Mouse (Mus musculus): Measurements from ENCODE around the gene Fbrs. TPM values are rescaled to one million over a fixed set of nuclear protein-coding genes. Genes with fewer than 3 reads are reported as not detected.

Fbrs gene
- polyA plus RNA-seq, 1 experiment from 2014 or later: 13.9 TPM

GRCm38 (mm10) chr7:127511808-127512230 lies 32.8 kb downstream of the Fbrs start, which contains the start of gene Srcap:
Gene Srcap (plus strand): TSS chr7:127511983.
- no peaks in the 10 kb centered on the region for H3K9me3 ChIP-seq
- WGBS: under 1% methylated on average over 37 of the region's 37 CpGs
- peak within 1 kb of the TSS; percentile 56 for H3K4me2 ChIP-seq
- H3K27me3 ChIP-seq: no peaks in the 10 kb centered on the region
- peak within 1 kb of the TSS; percentile 93 for H3K4me3 ChIP-seq
- H3K4me1 ChIP-seq (replicated peaks): peaks cover 23% of the 10 kb centered on the region
- H3K27ac ChIP-seq (replicated peaks): peak within 1 kb of the TSS; percentile 99
- peak within 1 kb of the TSS; percentile 91 for H3K9ac ChIP-seq
- H3K36me3 ChIP-seq: peaks cover 19% of the 10 kb centered on the region
- ATAC-seq (ENCODE audit: low FRiP score, low read depth): peak; percentile 98

- Histone ChIP-seq H3K4me3 (peak overlapping the region; percentile 93), H3K9ac (peak overlapping the region; percentile 91), H3K4me1 (replicated peaks) (peaks cover 23% of the 10 kb centered on the region), H3K36me3 (peaks cover 25% of the 10 kb centered on the region), H3K4me2 (peak overlapping the region; percentile 56), H3K27me3 (no peaks in the 10 kb centered on the region), H3K27ac (replicated peaks) (peak overlapping the region; percentile 99), H3K9me3 (no peaks in the 10 kb centered on the region)
- WGBS: 0% methylated on average over 64 of the region's 93 CpGs
- ATAC-seq (ENCODE audit: low FRiP score, low read depth): peak; percentile 91
Observed at GRCm38 (mm10) chr7:127512231-127513015, 33.4 kb downstream of the Fbrs start.

- H3K4me2 ChIP-seq: peak overlapping the region; percentile 56
- H3K9me3 ChIP-seq: no peaks in the 10 kb centered on the region
- ATAC-seq (ENCODE audit: low FRiP score, low read depth): no peak
- no peaks in the 10 kb centered on the region for H3K27me3 ChIP-seq
- peak overlapping the region; percentile 93 for H3K4me3 ChIP-seq
- peaks cover 23% of the 10 kb centered on the region for H3K4me1 ChIP-seq (replicated peaks)
- WGBS: 43% methylated on average over 8 of the region's 8 CpGs
- peak overlapping the region; percentile 91; the same call in 1 of the 2 replicates for H3K9ac ChIP-seq
- H3K27ac ChIP-seq (replicated peaks): peak overlapping the region; percentile 99
- peaks cover 31% of the 10 kb centered on the region for H3K36me3 ChIP-seq
Observed at GRCm38 (mm10) chr7:127513016-127513390, 34.0 kb downstream of the Fbrs start.

- WGBS: 89% methylated on average over 3 of the region's 3 CpGs
- Histone ChIP-seq H3K27me3 (no peaks in the 10 kb centered on the region), H3K4me2 (peak overlapping the region; percentile 56), H3K9ac (no peak overlapping the region), H3K4me1 (replicated peaks) (peaks cover 23% of the 10 kb centered on the region), H3K36me3 (peaks cover 37% of the 10 kb centered on the region), H3K27ac (replicated peaks) (no peak overlapping the region), H3K9me3 (no peaks in the 10 kb centered on the region), H3K4me3 (peak overlapping the region; percentile 93)
- no peak for ATAC-seq (ENCODE audit: low FRiP score, low read depth)
Observed at GRCm38 (mm10) chr7:127513781-127514180, 34.8 kb downstream of the Fbrs start.

GRCm38 (mm10) chr7:127515846-127516245 lies 36.8 kb downstream of the Fbrs start:
- H3K9ac ChIP-seq: no peak overlapping the region
- H3K4me2 ChIP-seq: no peak overlapping the region
- WGBS: 93% methylated on average over 7 of the region's 7 CpGs
- H3K4me1 ChIP-seq (replicated peaks): peaks cover 21% of the 10 kb centered on the region
- H3K36me3 ChIP-seq: peaks cover 53% of the 10 kb centered on the region
- no peaks in the 10 kb centered on the region for H3K9me3 ChIP-seq
- ATAC-seq (ENCODE audit: low FRiP score, low read depth): no peak
- H3K27me3 ChIP-seq: no peaks in the 10 kb centered on the region
- H3K4me3 ChIP-seq: no peak overlapping the region
- H3K27ac ChIP-seq (replicated peaks): no peak overlapping the region

- Histone ChIP-seq H3K36me3 (peaks cover 58% of the 10 kb centered on the region), H3K27ac (replicated peaks) (no peak overlapping the region), H3K4me2 (no peak overlapping the region), H3K9ac (no peak overlapping the region), H3K9me3 (no peaks in the 10 kb centered on the region), H3K4me1 (replicated peaks) (peaks cover 16% of the 10 kb centered on the region), H3K4me3 (no peak overlapping the region), H3K27me3 (no peaks in the 10 kb centered on the region)
- 92% methylated on average over 7 of the region's 7 CpGs for WGBS
- ATAC-seq (ENCODE audit: low FRiP score, low read depth): no peak
Observed at GRCm38 (mm10) chr7:127516344-127516743, 37.3 kb downstream of the Fbrs start.

- no peak for ATAC-seq (ENCODE audit: low FRiP score, low read depth)
- Histone ChIP-seq H3K27me3 (no peaks in the 10 kb centered on the region), H3K9me3 (no peaks in the 10 kb centered on the region), H3K36me3 (peaks cover 86% of the 10 kb centered on the region), H3K4me1 (replicated peaks) (peaks cover under 1% of the 10 kb centered on the region; the same call in 1 of the 2 replicates), H3K4me2 (no peak within 1 kb of the TSS), H3K9ac (no peak within 1 kb of the TSS), H3K27ac (replicated peaks) (no peak within 1 kb of the TSS), H3K4me3 (no peak within 1 kb of the TSS)
- 95% methylated on average over 3 of the region's 3 CpGs for WGBS
Observed at GRCm38 (mm10) chr7:127519284-127519683, 40.3 kb downstream of the Fbrs start, which contains the start of gene Gm42715. Gene Gm42715 (plus strand): TSS chr7:127519584.

Small RNA genes lying within 50 kb of the gene (microRNA-seq; reads per million reads assigned to microRNA genes)
- gene Gm47278 (not detected), gene Mir7060 (not detected)

Other genes with a start within 250 kb of the Fbrs start
- gene Zfp553, start 246.1 kb upstream of the Fbrs start, polyA plus RNA-seq (2015; fragmentation: Nextera tagmentation; extraction: Ambion mirVana): 51.9 and 56.2 TPM in 2 replicates
- 18.4 and 19.3 TPM in 2 replicates for gene Sept1, start 246.1 kb upstream of the Fbrs start, polyA plus RNA-seq (2015; fragmentation: Nextera tagmentation; extraction: Ambion mirVana)
- gene Zfp771, start 234.9 kb upstream of the Fbrs start, polyA plus RNA-seq (2015; fragmentation: Nextera tagmentation; extraction: Ambion mirVana): 72.0 and 80.9 TPM in 2 replicates
- 122 TPM in 2 replicates for gene Dctpp1, start 218.5 kb upstream of the Fbrs start, polyA plus RNA-seq (2015; fragmentation: Nextera tagmentation; extraction: Ambion mirVana)
- 61.5 and 63.7 TPM in 2 replicates for gene Sephs2, start 205.1 kb upstream of the Fbrs start, polyA plus RNA-seq (2015; fragmentation: Nextera tagmentation; extraction: Ambion mirVana)
- 0.17 and 0.39 TPM in 2 replicates for gene Itgal, start 182.9 kb upstream of the Fbrs start, polyA plus RNA-seq (2015; fragmentation: Nextera tagmentation; extraction: Ambion mirVana)
- gene Zfp768, start 133.6 kb upstream of the Fbrs start, polyA plus RNA-seq (2015; fragmentation: Nextera tagmentation; extraction: Ambion mirVana): 17.7 and 20.4 TPM in 2 replicates
- 8.4 and 8.8 TPM in 2 replicates for gene Zfp747, start 103.1 kb upstream of the Fbrs start, polyA plus RNA-seq (2015; fragmentation: Nextera tagmentation; extraction: Ambion mirVana)
- gene 9130019O22Rik, start 92.0 kb upstream of the Fbrs start, polyA plus RNA-seq (2015; fragmentation: Nextera tagmentation; extraction: Ambion mirVana): 3.9 and 5.1 TPM in 2 replicates
- gene E430018J23Rik, start 85.6 kb upstream of the Fbrs start, polyA plus RNA-seq (2015; fragmentation: Nextera tagmentation; extraction: Ambion mirVana): 5.6 and 6.4 TPM in 2 replicates
- 4.8 and 4.9 TPM in 2 replicates for gene Zfp764, start 72.4 kb upstream of the Fbrs start, polyA plus RNA-seq (2015; fragmentation: Nextera tagmentation; extraction: Ambion mirVana)
- 26.8 and 28.0 TPM in 2 replicates for gene Zfp688, start 57.1 kb upstream of the Fbrs start, polyA plus RNA-seq (2015; fragmentation: Nextera tagmentation; extraction: Ambion mirVana)
- 14.7 and 15.8 TPM in 2 replicates for gene Zfp689, start 30.0 kb upstream of the Fbrs start, polyA plus RNA-seq (2015; fragmentation: Nextera tagmentation; extraction: Ambion mirVana)
- 36.9 and 42.8 TPM in 2 replicates for gene Prr14, start 19.6 kb upstream of the Fbrs start, polyA plus RNA-seq (2015; fragmentation: Nextera tagmentation; extraction: Ambion mirVana)
- gene Srcap, start 32.8 kb downstream of the Fbrs start, polyA plus RNA-seq (2015; fragmentation: Nextera tagmentation; extraction: Ambion mirVana): 57.2 and 57.4 TPM in 2 replicates
- 14.7 and 15.6 TPM in 2 replicates for gene Gm42715, start 40.4 kb downstream of the Fbrs start, polyA plus RNA-seq (2015; fragmentation: Nextera tagmentation; extraction: Ambion mirVana)
- 7.6 and 10.3 TPM in 2 replicates for gene Tmem265, start 82.2 kb downstream of the Fbrs start, polyA plus RNA-seq (2015; fragmentation: Nextera tagmentation; extraction: Ambion mirVana)
- gene Phkg2, start 94.1 kb downstream of the Fbrs start, polyA plus RNA-seq (2015; fragmentation: Nextera tagmentation; extraction: Ambion mirVana): 59.3 and 59.4 TPM in 2 replicates
- gene Ccdc189, start 109.4 kb downstream of the Fbrs start, polyA plus RNA-seq (2015; fragmentation: Nextera tagmentation; extraction: Ambion mirVana): 10.1 and 12.2 TPM in 2 replicates
- 41.4 and 44.9 TPM in 2 replicates for gene Rnf40, start 109.6 kb downstream of the Fbrs start, polyA plus RNA-seq (2015; fragmentation: Nextera tagmentation; extraction: Ambion mirVana)
- 18.7 and 19.1 TPM in 2 replicates for gene Zfp629, start 136.6 kb downstream of the Fbrs start, polyA plus RNA-seq (2015; fragmentation: Nextera tagmentation; extraction: Ambion mirVana)
- 53.2 and 55.1 TPM in 2 replicates for gene Bcl7c, start 229.7 kb downstream of the Fbrs start, polyA plus RNA-seq (2015; fragmentation: Nextera tagmentation; extraction: Ambion mirVana)
- gene Ctf1, start 233.5 kb downstream of the Fbrs start, polyA plus RNA-seq (2015; fragmentation: Nextera tagmentation; extraction: Ambion mirVana): 3.8 and 5.4 TPM in 2 replicates